Mouse (Mus musculus) embryonic facial prominence, embryonic 10.5 days (tissue): ENCODE data around the gene Wdr62. TPM values are rescaled to one million over a fixed set of nuclear protein-coding genes. Genes with fewer than 3 reads are reported as not detected.

Experiments used
- DNase-seq: peaks from one replicate; pipeline ENCODE4 v3.0.0-alpha.2; 2017; ENCODE audit warnings: low spot score
- H3K27ac ChIP-seq: fragments of 300-500 bp; sonication (generic); replicated peaks from 2 replicates; pipeline ENCODE4 v1.5.1; 2016; ENCODE audit warnings: mild to moderate bottlenecking
- H3K27me3 ChIP-seq: fragments of 300-500 bp; sonication (generic); replicated peaks from 2 replicates; pipeline ENCODE4 v1.6.1; 2016; ENCODE audit warnings: low read depth, mild to moderate bottlenecking; ENCODE audit not compliant: poor library complexity, severe bottlenecking
- H3K36me3 ChIP-seq: fragments of 300-500 bp; sonication (generic); replicated peaks from 2 replicates; pipeline ENCODE4 v1.6.1; 2016; ENCODE audit warnings: mild to moderate bottlenecking, moderate library complexity
- H3K4me1 ChIP-seq: fragments of 300-500 bp; sonication (generic); 2 replicates; pipeline ENCODE4 v1.6.1; 2016
- H3K4me3 ChIP-seq: fragments of 300-500 bp; sonication (generic); 2 replicates; pipeline ENCODE4 v1.5.1; 2016; ENCODE audit warnings: mild to moderate bottlenecking, moderate library complexity
- H3K9me3 ChIP-seq: fragments of 300-500 bp; sonication (generic); 2 replicates; pipeline ENCODE4 v1.6.1; 2016; ENCODE audit warnings: mild to moderate bottlenecking
- WGBS: fragments of 180-500 bp; shearing (Covaris S2); methylation state at CpG from one replicate; pipeline ENCODE4 v1.1.7; 2016; 5-methylcytosine and 5-hydroxymethylcytosine counted together
- polyA plus RNA-seq: library from polyadenylated mRNA; unstranded; fragments of >200 nt; fragmentation: Nextera tagmentation; extraction: Ambion mirVana; gene quantifications from 2 replicates; pipeline ENCODE4 v1.2.1, GENCODE M21; 2016

Gene Wdr62
- polyA plus RNA-seq, 1 experiment from 2014 or later: 18.2 TPM

DNA sequence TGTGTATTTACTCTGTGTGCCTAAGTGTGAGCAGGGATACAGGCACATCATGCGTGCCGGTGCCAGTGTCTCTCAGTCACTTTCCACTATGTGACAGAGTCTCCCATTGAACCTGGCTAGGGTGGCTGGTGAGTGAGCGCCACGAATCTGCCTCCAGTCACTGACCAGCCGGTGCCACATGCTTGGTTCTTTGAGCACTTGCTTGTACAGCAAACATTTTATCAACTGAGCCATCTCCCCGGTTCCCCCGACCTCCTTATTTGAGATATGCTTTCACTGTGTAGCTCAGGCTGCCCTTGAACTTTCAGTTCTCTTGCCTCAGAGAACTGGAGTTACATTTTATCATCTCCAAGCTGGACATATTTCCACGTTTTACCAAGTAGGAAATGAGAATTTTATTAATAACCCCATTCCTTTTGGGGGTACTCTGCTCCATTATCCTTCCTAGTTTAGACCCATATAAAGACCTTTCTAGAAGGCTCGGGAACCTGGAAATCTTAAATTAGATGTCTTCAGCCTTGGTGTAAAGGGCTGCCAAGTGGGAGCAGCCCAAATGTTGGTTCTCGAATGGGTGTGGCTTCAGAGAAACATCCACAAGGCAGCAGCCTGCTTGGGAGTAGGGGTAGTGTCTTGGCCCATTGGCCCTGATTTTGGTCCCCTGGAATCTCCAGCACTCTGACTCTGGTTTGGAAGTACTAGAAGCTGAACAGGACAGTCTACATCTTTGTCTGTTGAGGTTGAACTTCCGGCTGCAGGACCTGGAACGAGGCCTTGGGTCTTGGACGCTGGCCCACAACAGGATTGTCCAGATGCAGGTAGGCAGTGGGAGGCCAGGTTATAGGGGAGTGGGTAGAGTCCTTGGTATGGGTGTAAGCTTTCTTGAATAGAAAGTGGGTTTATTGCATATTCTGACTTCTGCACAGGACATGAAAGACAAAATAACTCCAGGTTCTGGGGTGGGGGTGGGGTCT, 35.6 kb upstream of the Wdr62 start:
- WGBS: 75% methylated on average over 13 of the region's 13 CpGs
- no peak for DNase-seq
- peak overlapping the region; percentile 68 for H3K4me3 ChIP-seq

DNA sequence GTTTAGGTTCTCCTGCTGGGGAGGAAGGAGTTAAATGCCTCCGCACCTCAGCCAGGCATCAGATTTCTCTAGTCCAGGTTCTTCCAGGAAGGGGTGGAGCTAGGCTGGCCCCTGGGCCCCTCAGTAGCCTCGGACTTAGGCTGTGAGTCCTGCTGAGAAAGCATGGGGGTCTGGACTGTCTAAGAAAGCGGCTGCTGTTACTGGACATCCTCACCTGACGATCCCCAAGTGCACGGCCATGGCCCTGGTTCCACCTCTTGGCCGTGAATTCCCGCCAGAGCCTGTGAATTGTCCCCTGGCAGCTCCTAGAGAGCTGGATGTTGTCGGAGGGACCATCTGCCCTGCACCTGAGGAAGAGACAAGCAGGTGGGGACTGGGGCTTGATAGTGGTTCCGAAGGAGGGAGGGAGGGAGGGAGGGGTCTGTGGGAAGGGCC, 34.5 kb upstream of the Wdr62 start, which contains the start of gene Syne4:
Gene Syne4 (plus strand): TSS at position 87 of the 435 bp plus-strand sequence.
- Histone ChIP-seq H3K27me3 (no peaks in the 10 kb centered on the region), H3K27ac (peak within 1 kb of the TSS; percentile 87), H3K4me1 (peaks cover 33% of the 10 kb centered on the region), H3K9me3 (no peaks in the 10 kb centered on the region), H3K4me3 (peak within 1 kb of the TSS; percentile 68), H3K36me3 (peaks cover 69% of the 10 kb centered on the region)
- peak; percentile 81 for DNase-seq
- WGBS: under 1% methylated on average over 9 of the region's 9 CpGs

More for the DNA sequence above, 35.6 kb upstream of the Wdr62 start:
- Histone ChIP-seq H3K9me3 (no peaks in the 10 kb centered on the region), H3K27me3 (no peaks in the 10 kb centered on the region), H3K27ac (peak overlapping the region; percentile 87), H3K36me3 (peaks cover 66% of the 10 kb centered on the region), H3K4me1 (peaks cover 30% of the 10 kb centered on the region)

DNA sequence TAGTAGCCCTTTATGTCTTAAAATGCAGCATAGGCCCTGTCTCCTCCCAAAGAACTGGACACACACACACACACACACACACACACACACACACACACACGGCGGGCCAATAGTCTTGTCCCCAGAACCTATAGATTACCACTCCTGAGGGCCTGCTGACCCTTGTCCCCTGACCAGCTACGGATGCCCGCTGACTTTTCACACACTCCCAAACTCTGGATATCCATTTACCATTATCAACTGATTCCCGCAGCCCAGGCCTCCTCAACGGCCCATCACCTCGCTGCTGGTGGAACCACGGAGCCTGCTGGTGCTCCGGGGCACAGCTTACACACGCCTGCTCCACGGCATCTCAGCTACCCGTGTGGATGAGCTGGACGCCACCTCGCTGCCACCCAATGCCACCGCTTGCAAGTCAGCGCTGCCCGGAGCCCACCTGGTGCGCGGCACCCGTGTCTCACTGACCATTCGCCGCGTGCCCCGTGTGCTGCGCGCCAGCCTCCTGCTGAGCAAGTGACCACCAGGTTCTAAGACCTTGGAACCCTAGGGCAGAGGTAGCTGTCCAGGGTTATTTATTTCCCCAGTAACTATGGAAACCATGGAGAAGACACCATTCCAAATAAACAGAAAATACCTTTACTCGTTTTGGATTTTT, 33.6 kb upstream of the Wdr62 start:
- H3K4me3 ChIP-seq: no peak overlapping the region; the same call in 1 of the 2 replicates

DNA sequence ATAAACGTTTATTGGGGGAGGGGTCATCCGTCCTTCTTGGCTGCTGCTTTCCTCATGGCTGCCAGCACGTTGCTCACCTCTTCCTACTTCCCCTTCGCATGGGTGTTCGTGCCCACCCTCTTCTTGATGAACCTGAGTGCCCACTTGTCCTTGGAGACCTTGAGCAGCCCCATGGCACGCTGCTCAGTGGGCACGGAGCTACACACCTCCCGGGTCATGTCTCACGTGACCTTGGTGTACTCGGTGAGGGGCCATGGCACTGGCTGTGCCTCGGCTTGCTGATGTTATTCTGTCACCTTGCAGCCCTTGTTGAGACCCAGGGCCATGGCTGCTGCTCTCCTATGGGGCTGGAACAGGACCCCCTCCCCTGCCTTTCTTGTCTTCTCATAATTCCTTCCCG, 29.9 kb upstream of the Wdr62 start:
- no peaks in the 10 kb centered on the region for H3K9me3 ChIP-seq
- H3K4me3 ChIP-seq: peak overlapping the region; percentile 73; the same call in 1 of the 2 replicates
- WGBS: 89% methylated on average over 12 of the region's 12 CpGs
- H3K27ac ChIP-seq: no peak overlapping the region
- no peak for DNase-seq
- H3K27me3 ChIP-seq: no peaks in the 10 kb centered on the region
- peaks cover 58% of the 10 kb centered on the region for H3K36me3 ChIP-seq
- H3K4me1 ChIP-seq: peaks cover 37% of the 10 kb centered on the region

More for the DNA sequence above, 33.6 kb upstream of the Wdr62 start:
- DNase-seq: no peak
- H3K27ac ChIP-seq: no peak overlapping the region
- no peaks in the 10 kb centered on the region for H3K27me3 ChIP-seq
- peaks cover 60% of the 10 kb centered on the region for H3K36me3 ChIP-seq
- WGBS: 46% methylated on average over 27 of the region's 27 CpGs
- peaks cover 41% of the 10 kb centered on the region for H3K4me1 ChIP-seq
- no peaks in the 10 kb centered on the region for H3K9me3 ChIP-seq

DNA sequence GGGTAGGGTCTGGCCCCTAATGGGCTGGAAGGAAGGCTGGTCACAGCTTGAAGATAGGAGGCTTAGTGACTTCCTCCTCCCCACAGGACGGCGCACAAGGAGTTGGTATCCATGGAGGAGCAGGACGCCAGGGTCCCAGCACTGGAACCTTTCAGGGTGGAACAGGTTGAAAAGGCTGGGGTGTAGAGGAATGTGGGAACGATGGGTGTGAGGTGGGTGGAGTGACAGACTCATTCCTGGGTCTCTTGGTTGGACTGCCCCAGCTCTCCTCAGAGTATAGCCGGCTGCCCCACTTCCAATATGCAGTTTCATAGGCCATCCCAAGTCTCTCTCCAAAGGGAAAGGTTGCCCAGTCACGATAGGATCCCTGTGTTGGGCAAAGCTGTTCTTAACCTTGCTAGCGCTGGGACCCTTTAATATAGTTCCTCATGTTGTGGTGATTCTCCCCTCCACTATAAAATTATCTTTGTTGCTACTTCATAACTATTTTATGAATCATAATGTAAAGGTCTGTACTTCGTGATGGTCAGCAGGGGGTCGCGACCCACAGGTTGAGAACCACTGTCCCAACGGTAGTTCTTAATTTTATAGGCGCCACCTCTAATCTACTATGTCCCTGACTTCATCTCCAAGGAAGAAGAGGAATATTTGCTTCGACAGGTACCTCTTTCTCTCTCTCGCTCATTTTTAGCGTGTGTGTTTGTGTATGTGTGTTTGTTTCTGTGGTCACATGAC, 29.3 kb upstream of the Wdr62 start:
- Histone ChIP-seq H3K27ac (0 out of 2 replicates have a peak overlapping the region, but pooled peaks have one; percentile 79), H3K9me3 (no peaks in the 10 kb centered on the region), H3K27me3 (no peaks in the 10 kb centered on the region), H3K4me3 (peak overlapping the region; percentile 73), H3K4me1 (peaks cover 32% of the 10 kb centered on the region), H3K36me3 (peaks cover 61% of the 10 kb centered on the region)
- WGBS: 65% methylated on average over 15 of the region's 15 CpGs
- DNase-seq: no peak

DNA sequence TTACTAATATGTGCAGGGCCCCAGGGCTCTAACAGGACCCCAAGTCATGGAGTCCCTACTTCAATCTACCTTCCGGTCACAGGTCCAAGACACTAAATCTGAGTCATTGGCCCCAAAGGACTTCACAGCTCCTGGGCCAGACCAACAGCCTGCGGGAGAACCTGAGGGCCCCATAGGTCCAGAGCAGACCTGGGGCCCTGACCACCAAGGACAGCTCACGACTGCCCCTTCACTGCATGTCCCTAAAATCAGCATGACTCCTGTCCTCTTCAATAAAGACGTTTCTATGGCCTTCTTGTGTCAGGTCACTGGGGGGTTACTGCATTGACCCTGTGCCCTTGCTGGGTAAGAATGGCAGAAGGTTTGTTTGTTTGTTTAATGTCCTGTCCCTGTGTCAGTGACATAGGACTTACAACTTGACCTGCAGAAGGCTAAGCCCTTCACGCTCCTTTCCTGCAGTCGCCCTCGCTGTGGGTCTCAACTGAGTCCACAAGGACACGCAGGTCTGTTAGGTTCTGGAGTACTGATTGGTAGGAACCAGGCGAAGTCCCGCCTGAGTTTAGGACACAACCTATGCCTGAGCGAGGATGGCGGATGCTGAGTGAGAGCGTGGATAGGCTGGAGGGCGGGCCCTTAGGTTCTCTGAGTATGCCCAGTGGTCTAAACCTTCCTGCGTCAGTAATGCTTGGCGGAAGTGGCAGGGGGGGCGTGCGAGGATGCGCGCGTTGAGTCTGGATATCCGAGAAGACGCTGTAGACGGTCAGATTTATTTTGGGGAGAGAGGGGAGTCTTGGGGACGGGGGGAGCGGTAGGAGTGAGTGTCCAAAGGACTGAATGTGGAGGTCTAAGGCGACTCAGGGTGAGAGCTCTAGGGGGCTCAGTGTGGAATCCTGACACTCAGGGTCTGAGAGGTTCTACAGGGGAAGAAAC, 28.1 kb upstream of the Wdr62 start, which contains the start of gene Alkbh6:
Gene Alkbh6 (plus strand): TSS at position 642 of the 930 bp plus-strand sequence.
- Histone ChIP-seq H3K36me3 (peaks cover 67% of the 10 kb centered on the region), H3K27ac (peak within 1 kb of the TSS; percentile 79), H3K27me3 (no peaks in the 10 kb centered on the region), H3K4me1 (peaks cover 20% of the 10 kb centered on the region), H3K9me3 (peaks cover 4% of the 10 kb centered on the region; the same call in 1 of the 2 replicates), H3K4me3 (peak within 1 kb of the TSS; percentile 73)
- WGBS: 4% methylated on average over 27 of the region's 27 CpGs
- peak; percentile 94 for DNase-seq

DNA sequence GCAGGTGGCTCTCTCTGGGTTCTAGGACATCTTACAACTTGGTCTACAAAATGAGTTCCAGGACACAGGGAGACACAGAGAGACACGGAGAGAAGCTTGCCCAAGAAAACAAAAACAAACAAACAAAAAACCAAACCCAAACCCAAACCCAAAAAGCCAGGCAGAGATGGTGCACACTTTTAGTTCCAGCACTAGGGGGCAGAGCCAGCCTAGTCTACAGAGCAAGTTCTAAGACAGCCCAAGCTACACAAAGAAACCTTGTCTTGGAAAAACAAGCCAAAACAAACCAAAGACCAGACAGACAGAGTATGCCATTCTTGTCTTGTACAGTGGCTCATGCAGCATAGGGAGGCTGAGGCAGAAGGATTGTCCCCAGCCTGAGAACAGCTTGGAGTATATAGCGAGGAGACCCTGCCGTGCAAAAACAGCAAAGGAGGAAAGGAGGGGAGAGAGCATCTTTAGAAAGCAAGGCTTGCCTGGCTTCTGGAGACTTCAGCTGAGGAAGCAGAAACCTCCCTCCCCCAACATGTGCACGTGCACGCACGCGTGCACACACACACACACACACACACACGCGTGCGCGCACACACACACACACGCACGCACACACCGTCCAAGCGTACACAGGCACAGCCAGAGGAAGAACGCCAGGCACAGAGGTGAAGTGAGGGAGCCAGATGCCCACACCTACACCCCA, 26.0 kb upstream of the Wdr62 start:
- H3K27ac ChIP-seq: no peak overlapping the region
- peaks cover 19% of the 10 kb centered on the region for H3K4me1 ChIP-seq
- peaks cover 4% of the 10 kb centered on the region; the same call in 1 of the 2 replicates for H3K9me3 ChIP-seq
- no peaks in the 10 kb centered on the region for H3K27me3 ChIP-seq
- peaks cover 67% of the 10 kb centered on the region for H3K36me3 ChIP-seq
- WGBS: 90% methylated on average over 16 of the region's 16 CpGs
- no peak overlapping the region for H3K4me3 ChIP-seq
- DNase-seq: no peak

DNA sequence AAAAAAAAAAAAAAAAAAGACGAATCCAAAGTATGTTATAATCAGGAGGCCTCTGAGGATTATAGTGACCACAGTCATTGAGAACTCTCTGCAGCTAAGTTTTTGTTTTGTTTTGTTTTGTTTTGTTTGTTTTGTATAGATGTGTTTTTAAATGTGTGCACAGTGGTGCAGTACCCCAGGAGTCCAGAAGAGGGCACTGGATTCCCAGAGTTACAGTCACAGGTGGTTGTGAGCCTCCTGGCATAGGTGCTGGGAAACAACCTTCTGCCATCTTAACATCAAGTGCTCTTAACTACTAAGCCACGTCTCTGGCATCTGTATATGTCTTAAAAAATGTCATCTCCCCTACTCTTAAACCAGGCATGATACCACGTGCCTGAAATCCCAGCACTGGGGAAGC, 20.7 kb upstream of the Wdr62 start:
- WGBS: 45% methylated on average over 3 of the region's 3 CpGs
- Histone ChIP-seq H3K4me1 (no peaks in the 10 kb centered on the region), H3K27me3 (no peaks in the 10 kb centered on the region), H3K27ac (no peak overlapping the region), H3K4me3 (no peak overlapping the region), H3K9me3 (peaks cover 4% of the 10 kb centered on the region; the same call in 1 of the 2 replicates), H3K36me3 (peaks cover 91% of the 10 kb centered on the region)
- peak; percentile 50 for DNase-seq

DNA sequence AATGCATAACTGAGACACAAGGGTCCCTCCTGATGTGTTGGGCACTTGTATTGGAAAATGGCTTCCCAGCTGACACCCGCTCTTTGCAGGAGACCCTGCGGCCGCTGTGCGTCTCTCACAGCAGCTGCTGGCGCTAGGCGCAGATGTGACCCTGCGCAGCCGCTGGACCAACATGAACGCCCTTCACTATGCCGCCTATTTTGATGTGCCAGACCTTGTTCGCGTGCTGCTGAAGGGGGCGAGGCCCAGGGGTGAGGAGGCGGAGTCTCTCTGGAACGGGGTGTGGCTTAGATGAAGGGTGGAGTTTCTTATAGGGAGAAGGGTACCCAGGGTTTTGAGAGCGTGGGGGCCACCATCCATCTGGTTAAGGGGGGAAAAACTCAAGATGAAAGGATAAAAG, 17.0 kb upstream of the Wdr62 start:
- no peaks in the 10 kb centered on the region for H3K27me3 ChIP-seq
- 85% methylated on average over 16 of the region's 16 CpGs for WGBS
- peaks cover 96% of the 10 kb centered on the region for H3K36me3 ChIP-seq
- H3K4me1 ChIP-seq: peaks cover 7% of the 10 kb centered on the region
- no peaks in the 10 kb centered on the region for H3K9me3 ChIP-seq
- DNase-seq: no peak
- H3K4me3 ChIP-seq: no peak overlapping the region
- no peak overlapping the region for H3K27ac ChIP-seq

DNA sequence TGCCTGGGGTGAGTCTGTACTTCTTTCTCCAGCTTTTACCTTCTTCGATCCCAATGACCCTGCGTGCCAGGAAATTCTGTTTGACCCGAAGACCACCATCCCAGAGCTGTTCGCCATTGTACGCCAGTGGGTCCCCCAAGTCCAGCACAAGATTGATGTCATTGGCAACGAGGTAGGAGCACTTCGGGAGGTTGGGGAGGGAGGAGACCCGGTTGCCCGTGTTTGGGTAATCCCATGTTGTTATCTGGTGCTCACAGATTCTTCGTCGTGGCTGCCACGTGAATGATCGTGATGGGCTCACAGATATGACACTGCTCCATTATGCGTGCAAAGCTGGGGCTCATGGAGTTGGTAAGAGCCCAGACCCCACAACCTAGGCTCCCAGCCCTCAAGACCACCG, 16.6 kb upstream of the Wdr62 start:
- Histone ChIP-seq H3K27me3 (no peaks in the 10 kb centered on the region), H3K9me3 (no peaks in the 10 kb centered on the region), H3K4me3 (no peak overlapping the region), H3K36me3 (peaks cover 91% of the 10 kb centered on the region), H3K27ac (no peak overlapping the region), H3K4me1 (peaks cover 12% of the 10 kb centered on the region)
- WGBS: 93% methylated on average over 15 of the region's 15 CpGs
- DNase-seq: no peak

DNA sequence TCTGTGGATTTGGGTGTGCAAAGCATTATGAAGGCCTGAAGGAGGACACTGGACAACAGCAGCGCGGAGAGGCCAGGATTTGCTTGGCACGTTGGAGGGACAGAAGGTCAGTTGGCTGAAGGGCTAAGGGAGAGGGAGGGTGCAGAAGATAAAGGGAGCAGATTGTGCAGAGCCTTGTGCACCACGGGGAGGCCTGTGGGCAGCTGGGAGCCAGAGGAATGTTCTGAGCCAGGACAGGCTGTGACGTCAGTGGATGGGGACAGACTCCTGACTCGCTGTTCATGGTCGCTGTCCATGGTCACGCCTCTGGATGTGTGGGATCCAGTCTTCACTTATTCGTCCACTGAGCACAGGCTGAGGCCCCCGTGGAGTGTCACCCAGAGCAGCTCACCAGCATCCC, 14.9 kb upstream of the Wdr62 start:
- H3K36me3 ChIP-seq: peaks cover 76% of the 10 kb centered on the region
- 74% methylated on average over 10 of the region's 10 CpGs for WGBS
- H3K9me3 ChIP-seq: no peaks in the 10 kb centered on the region
- peak; percentile 24 for DNase-seq
- no peaks in the 10 kb centered on the region for H3K27me3 ChIP-seq
- no peak overlapping the region for H3K27ac ChIP-seq
- peaks cover 20% of the 10 kb centered on the region for H3K4me1 ChIP-seq
- no peak overlapping the region for H3K4me3 ChIP-seq
